Mouse (Mus musculus) lung, postnatal 0 days (tissue): ENCODE data around the gene Hps3.

Experiments
- CTCF ChIP-seq: IDR thresholded peaks from 2 replicates; pipeline ENCODE4 v1.5.1; 2016; ENCODE audit warnings: antibody characterized with exemption, mild to moderate bottlenecking
- EP300 ChIP-seq: IDR thresholded peaks from 2 replicates; pipeline ENCODE4 v1.6.1; 2016; ENCODE audit warnings: antibody characterized with exemption, mild to moderate bottlenecking, control low read depth

GRCm38 (mm10) chr3:20007759-20008158 lies 27.4 kb downstream of the Hps3 start:
- TF ChIP-seq CTCF (no peak), EP300 (no peak)
